Mouse (Mus musculus) liver, embryonic 15.5 days (tissue): ENCODE measurements around the gene Olfr331. TPM values are rescaled to one million over a fixed set of nuclear protein-coding genes. Genes with fewer than 3 reads are reported as not detected.

Experiments
- polyA plus RNA-seq: library from polyadenylated mRNA; unstranded; fragments of >200 nt; fragmentation: Nextera tagmentation; extraction: Ambion mirVana; gene quantifications from 2 replicates; pipeline ENCODE4 v1.2.1, GENCODE M21; 2015

The Olfr331 gene
- polyA plus RNA-seq, 1 experiment from 2014 or later: not detected

Other genes starting within 250 kb of the Olfr331 start
- gene 4930438A08Rik, start 227.8 kb downstream of the Olfr331 start, polyA plus RNA-seq: 2.9 and 3.2 TPM in 2 replicates
- 9.4 and 11.5 TPM in 2 replicates for gene Zfp692, start 195.5 kb downstream of the Olfr331 start, polyA plus RNA-seq
- gene Zfp672, start 172.2 kb downstream of the Olfr331 start, polyA plus RNA-seq: 35.0 and 36.0 TPM in 2 replicates
- gene Sh3bp5l, start 171.8 kb downstream of the Olfr331 start, polyA plus RNA-seq: 16.7 and 19.0 TPM in 2 replicates
- 0.97 and 1.5 TPM in 2 replicates for gene Lypd8, start 123.5 kb downstream of the Olfr331 start, polyA plus RNA-seq
- gene 1810065E05Rik, start 81.5 kb downstream of the Olfr331 start, polyA plus RNA-seq: not detected in 2 replicates
- not detected in 2 replicates for gene Gm12253, start 70.0 kb downstream of the Olfr331 start, polyA plus RNA-seq
- gene Lypd9, start 49.6 kb downstream of the Olfr331 start, polyA plus RNA-seq: not detected in 2 replicates
- not detected in 2 replicates for gene Olfr30, start 40.3 kb downstream of the Olfr331 start, polyA plus RNA-seq
- gene Olfr332, start 10.0 kb downstream of the Olfr331 start, polyA plus RNA-seq: not detected in 2 replicates
- not detected in 2 replicates for gene Olfr330, start 32.3 kb upstream of the Olfr331 start, polyA plus RNA-seq
- gene Olfr329-ps, start 43.9 kb upstream of the Olfr331 start, polyA plus RNA-seq: not detected in 2 replicates
- gene Olfr328, start 53.1 kb upstream of the Olfr331 start, polyA plus RNA-seq: not detected in 2 replicates
- gene Olfr224, start 68.0 kb upstream of the Olfr331 start, polyA plus RNA-seq: not detected in 2 replicates
- not detected in 2 replicates for gene Olfr325, start 75.2 kb upstream of the Olfr331 start, polyA plus RNA-seq
- not detected in 2 replicates for gene Olfr324, start 92.5 kb upstream of the Olfr331 start, polyA plus RNA-seq
- not detected in 2 replicates for gene 2210407C18Rik, start 113.5 kb upstream of the Olfr331 start, polyA plus RNA-seq
- gene Olfr323, start 127.9 kb upstream of the Olfr331 start, polyA plus RNA-seq: not detected in 2 replicates
- 13.7 and 14.0 TPM in 2 replicates for gene Trim58, start 137.9 kb upstream of the Olfr331 start, polyA plus RNA-seq
- not detected in 2 replicates for gene Olfr322, start 156.2 kb upstream of the Olfr331 start, polyA plus RNA-seq
- gene Olfr320, start 178.5 kb upstream of the Olfr331 start, polyA plus RNA-seq: not detected in 2 replicates
- gene Olfr319, start 196.6 kb upstream of the Olfr331 start, polyA plus RNA-seq: not detected in 2 replicates
- gene Olfr318, start 221.4 kb upstream of the Olfr331 start, polyA plus RNA-seq: not detected in 2 replicates
- gene Olfr317, start 236.6 kb upstream of the Olfr331 start, polyA plus RNA-seq: not detected in 2 replicates